Mouse (Mus musculus) C2C12 (cell line): ENCODE results near the gene Tacc2.

Experiments used
- CEBPB ChIP-seq: IDR thresholded peaks from one replicate; pipeline ENCODE4 v1.6.1; 2011; ENCODE audit warnings: low read depth, mild to moderate bottlenecking, control low read depth, moderate library complexity
- CTCF ChIP-seq: IDR thresholded peaks from one replicate; pipeline ENCODE4 v1.5.1; 2011; ENCODE audit not compliant: control insufficient read depth, insufficient read depth, insufficient read length
- FOSL1 ChIP-seq: IDR thresholded peaks from one replicate; pipeline ENCODE4 v1.8.0; 2011; ENCODE audit warnings: mild to moderate bottlenecking, low read length; ENCODE audit not compliant: poor library complexity, insufficient read depth, severe bottlenecking
- MAX ChIP-seq: IDR thresholded peaks from one replicate; pipeline ENCODE4 v1.6.1; 2011; ENCODE audit warnings: mild to moderate bottlenecking, control low read depth
- MYOD1 ChIP-seq: IDR thresholded peaks from one replicate; pipeline ENCODE4 v1.6.1; 2011; ENCODE audit warnings: low read depth; ENCODE audit not compliant: control insufficient read depth, insufficient read length
- MYOG ChIP-seq: IDR thresholded peaks from one replicate; pipeline ENCODE4 v1.6.1; 2011; ENCODE audit not compliant: control insufficient read depth, insufficient read length; ENCODE audit errors: extremely low read depth
- USF1 ChIP-seq: IDR thresholded peaks from one replicate; pipeline ENCODE4 v1.6.1; 2011; ENCODE audit warnings: low read depth, mild to moderate bottlenecking, control low read depth, moderate library complexity

GRCm38 (mm10) chr7:130788950-130789349, 211.7 kb downstream of the Tacc2 start:
- no peak for TF ChIP-seq CTCF
- TF ChIP-seq MAX = no peak
- TF ChIP-seq MYOG = no peak
- no peak for TF ChIP-seq USF1
- no peak for TF ChIP-seq MYOD1
- no peak for TF ChIP-seq FOSL1
- TF ChIP-seq CEBPB = no peak
